Mouse (Mus musculus): ENCODE results near the gene Cdc37l1. TPM values are rescaled to one million over a fixed set of nuclear protein-coding genes. Genes with fewer than 3 reads are reported as not detected.

Gene Cdc37l1
- total RNA-seq, 1 experiment from 2014 or later, result 106 TPM

GRCm38 (mm10) chr19:29069195-29069594 is 79.0 kb downstream of the Cdc37l1 start:
- no peak for ATAC-seq (ENCODE audit: extremely low read depth, insufficient number of reproducible peaks, low FRiP score, poor library complexity, severe bottlenecking)

GRCm38 (mm10) chr19:29074802-29075201 is 84.7 kb downstream of the Cdc37l1 start:
- ATAC-seq (ENCODE audit: extremely low read depth, insufficient number of reproducible peaks, low FRiP score, poor library complexity, severe bottlenecking), result no peak

Other genes starting within 250 kb of the Cdc37l1 start
- gene Slc1a1, start 155.3 kb upstream of the Cdc37l1 start, total RNA-seq (2017), result 0.98 and 1.7 TPM in 2 replicates
- gene Plpp6, start 26.4 kb upstream of the Cdc37l1 start, total RNA-seq (2017), result 8.1 and 10.6 TPM in 2 replicates
- gene 4430402I18Rik, start 22.6 kb upstream of the Cdc37l1 start, total RNA-seq (2017), result not detected in 2 replicates
- 11.8 and 12.7 TPM in 2 replicates for gene Ak3, start 57.6 kb downstream of the Cdc37l1 start, total RNA-seq (2017)
- gene Rcl1, start 111.0 kb downstream of the Cdc37l1 start, total RNA-seq (2017), result 14.1 and 15.2 TPM in 2 replicates

Data from neutrophil, adult 5-6 weeks (primary cell).